Mouse (Mus musculus) cerebellum, adult 2 months (tissue): ENCODE results near the gene Eef2k.

Source experiments
- CTCF ChIP-seq: fragments of 200-500 bp; IDR thresholded peaks from 2 replicates; pipeline ENCODE4 v1.5.1; 2011; ENCODE audit warnings: low read depth, mild to moderate bottlenecking, control low read depth, low read length, moderate library complexity, borderline replicate concordance; ENCODE audit not compliant: insufficient read depth
- POLR2A ChIP-seq: fragments of 200-500 bp; IDR thresholded peaks from 2 replicates; pipeline ENCODE4 v1.6.1; 2011; ENCODE audit warnings: low read length, control low read depth, borderline replicate concordance; ENCODE audit not compliant: insufficient read depth

DNA sequence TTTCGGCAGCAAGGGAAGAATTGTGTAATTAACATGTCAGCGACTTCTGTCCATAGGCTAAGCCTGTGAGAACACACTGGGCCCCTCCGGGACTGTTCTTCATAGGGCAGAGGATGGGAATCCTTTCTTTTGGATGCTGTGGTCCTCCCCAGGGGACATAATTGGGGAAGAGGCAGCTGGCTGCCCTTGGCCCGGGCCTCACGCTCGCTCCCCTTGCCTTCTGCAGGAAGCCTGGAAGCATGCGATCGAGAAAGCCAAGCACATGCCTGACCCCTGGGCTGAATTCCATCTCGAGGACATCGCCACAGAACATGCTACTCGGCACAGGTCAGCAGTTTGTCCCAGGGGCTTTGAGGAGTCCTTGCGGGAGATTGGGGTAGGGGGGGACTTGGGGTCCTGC lies 30.5 kb downstream of the Eef2k start:
- TF ChIP-seq CTCF (no peak), POLR2A (no peak)
